Mouse (Mus musculus): ENCODE data around the gene Gpat3. TPM values are rescaled to one million over a fixed set of nuclear protein-coding genes. Genes with fewer than 3 reads are reported as not detected.

Gpat3 gene
- polyA plus RNA-seq, 1 experiment from 2014 or later: 0.89 TPM

DNA sequence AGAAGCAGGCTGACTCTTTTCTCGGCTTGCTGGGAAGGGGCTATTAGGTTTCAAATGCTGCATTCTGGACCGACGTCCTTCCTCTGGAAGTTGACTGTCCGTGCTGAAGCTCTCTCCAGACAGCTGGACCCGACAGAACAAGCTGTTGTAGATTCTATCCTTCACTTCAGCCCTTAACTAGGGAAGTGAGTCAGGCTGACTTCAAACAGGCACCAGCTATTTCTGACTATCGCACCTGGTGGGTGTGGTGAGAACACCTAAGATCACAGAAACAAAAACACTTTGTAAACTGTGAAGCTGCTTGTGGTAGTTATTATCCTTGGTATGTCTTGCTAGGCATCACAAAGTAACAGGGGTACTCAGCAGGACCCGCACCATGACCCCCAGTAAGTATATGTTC lies 19.0 kb upstream of the Gpat3 start:
- ATAC-seq: no peak
- no peak overlapping the region for H3K9ac ChIP-seq (replicated peaks; ENCODE audit: low read depth, low read length)
- no peak overlapping the region for H3K27ac ChIP-seq (ENCODE audit: low read length)
- no peaks in the 10 kb centered on the region for H3K4me1 ChIP-seq (replicated peaks; ENCODE audit: control insufficient read depth, insufficient read depth, low read length)
- no peak overlapping the region for H3K4me2 ChIP-seq (ENCODE audit: low read length)
- H3K9me3 ChIP-seq (ENCODE audit: control insufficient read depth, low read length): no peaks in the 10 kb centered on the region
- H3K36me3 ChIP-seq (ENCODE audit: control insufficient read depth, insufficient read depth): no peaks in the 10 kb centered on the region
- no peak overlapping the region for H3K4me3 ChIP-seq (replicated peaks; ENCODE audit: low read length)
- H3K27me3 ChIP-seq (replicated peaks; ENCODE audit: control insufficient read depth, insufficient read depth, low read length): no peaks in the 10 kb centered on the region
- WGBS: 80% methylated on average over 7 of the region's 7 CpGs

GRCm38 (mm10) chr5:100828701-100829100 lies 16.8 kb upstream of the Gpat3 start:
- Histone ChIP-seq H3K27ac (ENCODE audit: low read length) (no peak overlapping the region), H3K9ac (replicated peaks; ENCODE audit: low read depth, low read length) (no peak overlapping the region), H3K4me1 (replicated peaks; ENCODE audit: control insufficient read depth, insufficient read depth, low read length) (no peaks in the 10 kb centered on the region), H3K36me3 (ENCODE audit: control insufficient read depth, insufficient read depth) (no peaks in the 10 kb centered on the region), H3K27me3 (replicated peaks; ENCODE audit: control insufficient read depth, insufficient read depth, low read length) (no peaks in the 10 kb centered on the region), H3K4me3 (replicated peaks; ENCODE audit: low read length) (no peak overlapping the region), H3K4me2 (ENCODE audit: low read length) (no peak overlapping the region), H3K9me3 (ENCODE audit: control insufficient read depth, low read length) (no peaks in the 10 kb centered on the region)
- 88% methylated on average over 3 of the region's 3 CpGs for WGBS
- no peak for ATAC-seq

- H3K4me2 ChIP-seq (ENCODE audit: low read length): no peak overlapping the region
- no peaks in the 10 kb centered on the region for H3K4me1 ChIP-seq (replicated peaks; ENCODE audit: control insufficient read depth, insufficient read depth, low read length)
- no peaks in the 10 kb centered on the region for H3K36me3 ChIP-seq (ENCODE audit: control insufficient read depth, insufficient read depth)
- H3K9ac ChIP-seq (replicated peaks; ENCODE audit: low read depth, low read length): no peak overlapping the region
- no peaks in the 10 kb centered on the region for H3K27me3 ChIP-seq (replicated peaks; ENCODE audit: control insufficient read depth, insufficient read depth, low read length)
- WGBS: 86% methylated on average over 3 of the region's 3 CpGs
- no peaks in the 10 kb centered on the region for H3K9me3 ChIP-seq (ENCODE audit: control insufficient read depth, low read length)
- H3K4me3 ChIP-seq (replicated peaks; ENCODE audit: low read length): no peak overlapping the region
- no peak for ATAC-seq
- no peak overlapping the region for H3K27ac ChIP-seq (ENCODE audit: low read length)
Observed at GRCm38 (mm10) chr5:100832680-100833079, 12.8 kb upstream of the Gpat3 start.

- H3K36me3 ChIP-seq (ENCODE audit: control insufficient read depth, insufficient read depth): no peaks in the 10 kb centered on the region
- WGBS: 78% methylated on average over 2 of the region's 2 CpGs
- H3K4me3 ChIP-seq (replicated peaks; ENCODE audit: low read length): no peak overlapping the region
- no peaks in the 10 kb centered on the region for H3K4me1 ChIP-seq (replicated peaks; ENCODE audit: control insufficient read depth, insufficient read depth, low read length)
- ATAC-seq: no peak
- no peak overlapping the region for H3K9ac ChIP-seq (replicated peaks; ENCODE audit: low read depth, low read length)
- H3K4me2 ChIP-seq (ENCODE audit: low read length): no peak overlapping the region
- no peak overlapping the region for H3K27ac ChIP-seq (ENCODE audit: low read length)
- no peaks in the 10 kb centered on the region for H3K9me3 ChIP-seq (ENCODE audit: control insufficient read depth, low read length)
- no peaks in the 10 kb centered on the region for H3K27me3 ChIP-seq (replicated peaks; ENCODE audit: control insufficient read depth, insufficient read depth, low read length)
Observed at GRCm38 (mm10) chr5:100833841-100834240, 11.7 kb upstream of the Gpat3 start.

GRCm38 (mm10) chr5:100835862-100836538 lies 9.5 kb upstream of the Gpat3 start:
- Histone ChIP-seq H3K4me2 (ENCODE audit: low read length) (no peak overlapping the region), H3K9ac (replicated peaks; ENCODE audit: low read depth, low read length) (no peak overlapping the region), H3K36me3 (ENCODE audit: control insufficient read depth, insufficient read depth) (no peaks in the 10 kb centered on the region), H3K4me3 (replicated peaks; ENCODE audit: low read length) (no peak overlapping the region), H3K27me3 (replicated peaks; ENCODE audit: control insufficient read depth, insufficient read depth, low read length) (no peaks in the 10 kb centered on the region), H3K4me1 (replicated peaks; ENCODE audit: control insufficient read depth, insufficient read depth, low read length) (no peaks in the 10 kb centered on the region), H3K27ac (ENCODE audit: low read length) (no peak overlapping the region), H3K9me3 (ENCODE audit: control insufficient read depth, low read length) (no peaks in the 10 kb centered on the region)
- no peak for ATAC-seq
- WGBS: 69% methylated on average over 9 of the region's 9 CpGs

DNA sequence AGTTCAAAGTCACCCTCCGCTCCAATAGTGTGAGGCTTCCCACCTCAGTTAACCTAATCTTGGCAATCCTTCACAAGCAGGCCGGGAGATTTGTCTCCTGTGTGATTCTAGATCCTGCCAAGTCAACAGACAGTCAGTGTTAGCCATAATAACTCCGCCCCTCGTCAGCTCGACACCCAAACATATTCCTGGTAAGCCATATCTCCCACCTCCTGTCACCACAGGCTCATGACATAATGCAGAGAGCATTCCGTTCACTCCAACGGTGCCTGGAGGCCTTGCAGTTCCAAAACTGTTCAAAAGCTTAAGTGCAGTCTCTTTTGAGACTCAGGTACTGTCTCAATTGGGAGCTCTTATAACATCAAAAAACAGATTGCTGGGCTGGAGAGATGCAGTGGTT lies 7.6 kb upstream of the Gpat3 start:
- peaks cover 5% of the 10 kb centered on the region for H3K9me3 ChIP-seq (ENCODE audit: control insufficient read depth, low read length)
- no peaks in the 10 kb centered on the region for H3K36me3 ChIP-seq (ENCODE audit: control insufficient read depth, insufficient read depth)
- H3K27me3 ChIP-seq (replicated peaks; ENCODE audit: control insufficient read depth, insufficient read depth, low read length): no peaks in the 10 kb centered on the region
- WGBS: 78% methylated on average over 7 of the region's 7 CpGs
- no peak overlapping the region for H3K9ac ChIP-seq (replicated peaks; ENCODE audit: low read depth, low read length)
- H3K4me1 ChIP-seq (replicated peaks; ENCODE audit: control insufficient read depth, insufficient read depth, low read length): no peaks in the 10 kb centered on the region
- H3K4me3 ChIP-seq (replicated peaks; ENCODE audit: low read length): no peak overlapping the region
- ATAC-seq: no peak
- H3K4me2 ChIP-seq (ENCODE audit: low read length): no peak overlapping the region
- H3K27ac ChIP-seq (ENCODE audit: low read length): no peak overlapping the region

- ATAC-seq: no peak
- H3K9ac ChIP-seq (replicated peaks; ENCODE audit: low read depth, low read length): no peak overlapping the region
- H3K27ac ChIP-seq (ENCODE audit: low read length): no peak overlapping the region
- peaks cover 5% of the 10 kb centered on the region for H3K9me3 ChIP-seq (ENCODE audit: control insufficient read depth, low read length)
- no peaks in the 10 kb centered on the region for H3K36me3 ChIP-seq (ENCODE audit: control insufficient read depth, insufficient read depth)
- H3K4me1 ChIP-seq (replicated peaks; ENCODE audit: control insufficient read depth, insufficient read depth, low read length): peaks cover 15% of the 10 kb centered on the region
- H3K4me2 ChIP-seq (ENCODE audit: low read length): no peak overlapping the region
- peaks cover 23% of the 10 kb centered on the region for H3K27me3 ChIP-seq (replicated peaks; ENCODE audit: control insufficient read depth, insufficient read depth, low read length)
- H3K4me3 ChIP-seq (replicated peaks; ENCODE audit: low read length): no peak overlapping the region
- WGBS: 55% methylated on average over 3 of the region's 3 CpGs
Observed at GRCm38 (mm10) chr5:100844485-100844884, 1.0 kb upstream of the Gpat3 start.

DNA sequence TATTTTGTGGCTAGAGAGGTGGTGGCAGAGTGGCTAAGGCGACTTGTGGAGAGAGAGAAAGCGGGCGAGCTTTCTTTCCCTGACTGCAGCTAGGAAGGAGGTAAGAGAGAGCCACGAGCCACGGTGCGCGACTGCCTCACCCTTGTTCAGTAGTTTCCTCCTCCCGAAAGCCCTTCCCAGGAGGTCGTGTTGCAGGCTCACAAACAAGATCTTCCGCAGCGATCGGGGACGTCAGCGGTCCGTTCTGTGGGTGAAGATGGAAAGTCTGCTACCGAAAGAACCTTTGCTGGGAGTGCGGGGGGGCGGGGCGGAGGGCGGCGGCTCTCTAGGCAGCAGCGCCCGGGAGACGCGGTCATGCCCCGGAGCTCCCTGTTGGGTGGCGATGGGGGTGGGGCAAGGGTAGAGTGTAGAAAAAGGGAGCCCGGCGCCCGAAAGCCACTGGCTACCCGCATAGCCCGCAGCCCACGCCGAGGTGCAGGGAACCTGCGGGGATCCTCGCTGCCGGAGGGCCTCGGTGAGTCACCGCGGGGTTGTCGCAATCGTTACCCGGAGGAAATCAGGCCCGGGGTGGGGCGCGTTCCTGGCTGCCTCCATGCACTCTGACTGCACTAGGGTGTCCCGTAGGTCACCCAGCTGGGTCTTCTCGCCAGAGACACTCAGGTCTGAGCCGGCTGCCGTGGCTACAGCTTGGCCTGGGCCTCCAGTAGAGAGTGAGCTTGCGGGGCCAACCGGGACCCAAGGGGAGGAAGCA lies 510 bp downstream of the Gpat3 start:
- Histone ChIP-seq H3K9ac (replicated peaks; ENCODE audit: low read depth, low read length) (peak overlapping the region; percentile 61), H3K4me3 (replicated peaks; ENCODE audit: low read length) (peak overlapping the region; percentile 62), H3K9me3 (ENCODE audit: control insufficient read depth, low read length) (peaks cover 5% of the 10 kb centered on the region), H3K27ac (ENCODE audit: low read length) (no peak overlapping the region), H3K36me3 (ENCODE audit: control insufficient read depth, insufficient read depth) (no peaks in the 10 kb centered on the region), H3K4me2 (ENCODE audit: low read length) (peak overlapping the region; percentile 98), H3K4me1 (replicated peaks; ENCODE audit: control insufficient read depth, insufficient read depth, low read length) (peaks cover 15% of the 10 kb centered on the region), H3K27me3 (replicated peaks; ENCODE audit: control insufficient read depth, insufficient read depth, low read length) (peaks cover 23% of the 10 kb centered on the region)
- peak; percentile 66 for ATAC-seq
- WGBS: under 1% methylated on average over 52 of the region's 52 CpGs

DNA sequence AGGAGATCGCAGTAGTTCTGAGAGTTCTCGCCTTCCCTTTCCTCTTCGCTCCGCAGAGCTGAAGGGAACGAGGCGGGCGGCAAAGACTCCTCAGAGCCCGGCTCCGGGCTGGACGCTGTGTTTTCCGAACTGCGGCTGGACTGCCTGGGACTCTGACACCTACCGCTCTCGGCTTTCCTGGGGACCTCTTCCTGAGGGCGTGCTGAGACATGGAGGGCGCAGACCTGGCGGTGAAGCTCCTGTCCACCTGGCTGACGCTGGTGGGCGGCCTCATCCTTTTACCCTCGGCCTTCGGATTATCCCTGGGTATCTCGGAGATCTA lies 1.0 kb downstream of the Gpat3 start:
- WGBS: 2% methylated on average over 22 of the region's 22 CpGs
- peaks cover 23% of the 10 kb centered on the region for H3K27me3 ChIP-seq (replicated peaks; ENCODE audit: control insufficient read depth, insufficient read depth, low read length)
- ATAC-seq: no peak

More for the DNA sequence above, 1.0 kb downstream of the Gpat3 start:
- H3K36me3 ChIP-seq (ENCODE audit: control insufficient read depth, insufficient read depth): no peaks in the 10 kb centered on the region
- H3K9ac ChIP-seq (replicated peaks; ENCODE audit: low read depth, low read length): peak overlapping the region; percentile 61
- H3K9me3 ChIP-seq (ENCODE audit: control insufficient read depth, low read length): peaks cover 5% of the 10 kb centered on the region
- H3K4me2 ChIP-seq (ENCODE audit: low read length): peak overlapping the region; percentile 98
- peak overlapping the region; percentile 62 for H3K4me3 ChIP-seq (replicated peaks; ENCODE audit: low read length)
- H3K4me1 ChIP-seq (replicated peaks; ENCODE audit: control insufficient read depth, insufficient read depth, low read length): peaks cover 15% of the 10 kb centered on the region
- no peak overlapping the region for H3K27ac ChIP-seq (ENCODE audit: low read length)

Measured in forebrain, embryonic 16.5 days (tissue).